In genomic region chr11:52342296-52342695, GRCm38 (mm10) we compare ENCODE assay signal across 16 mouse cellular contexts. TPM values are rescaled to one million over a fixed set of nuclear protein-coding genes. Genes with fewer than 3 reads are reported as not detected.
DNase-seq lines count a peak whose midpoint lies in the region; ATAC-seq lines count a peak whose summit lies in the region.
"Had no signal": no experiment of that assay in that cellular context is flagged by ENCODE, and none has a peak within 500 bp of the region (broad histone marks: within the 10 kb centered on the region; RNA-seq: fewer than 3 reads in every experiment).

No protein-coding gene starts in this region.

- peak; percentile 50 for DNase-seq in thymus, postnatal 4 days
- no peak for DNase-seq in thymus, postnatal 10 days (ENCODE audit: low spot score in 2 of 2)
- DNase-seq in CD8-positive naive resting alpha-beta T cell, adult 2 months (ENCODE audit: low read depth in 2 of 2, low spot score in 2 of 2) = peak; percentile 33 to 34
- peak; percentile 77 for DNase-seq in naive thymus-derived CD4-positive, alpha-beta T cell, adult 2 months (ENCODE audit: low read depth)
- no peak for DNase-seq in adrenal gland, postnatal 10 days
- DNase-seq in yolk sac, embryonic 10.5 days (ENCODE audit: low spot score) = no peak
- DNase-seq: adrenal gland, adult 2 months; adrenal gland, postnatal 36 days; cerebellum, adult 8-10 months; cerebellum, postnatal 14 days; embryo, embryonic 11 days; heart, adult 2 months; heart, postnatal 14 days had no signal

- ATAC-seq in activated CD4-positive, CD25-positive, alpha-beta regulatory T cell, adult 4 months = peak; percentile 9
- no peak for ATAC-seq in granulocyte monocyte progenitor cell, adult 5-6 weeks (replicated peaks; ENCODE audit: poor library complexity, severe bottlenecking)
- ATAC-seq: forebrain, embryonic 14.5 days had no signal

RNA-seq across cellular contexts. Expression of gene Vdac1, which starts 18.4 kb away (rescaled TPM):
- 10 to 100 TPM; 90.3 to 94.9 TPM for polyA plus RNA-seq in activated CD4-positive, CD25-positive, alpha-beta regulatory T cell, adult 4 months (2017; shearing (Covaris generic))
- 100 to 1,000 TPM; 330 to 403 TPM for total RNA-seq in adrenal gland, postnatal 10 days (2021)
- total RNA-seq in granulocyte monocyte progenitor cell, adult 5-6 weeks (2014; fragmentation: Nextera tagmentation) = 126 and 132 TPM in 2 replicates
- 205 and 244 TPM in 2 replicates for total RNA-seq in granulocyte monocyte progenitor cell, adult 5-6 weeks (2017)

RNA-seq across cellular contexts. Expression of gene 9530068E07Rik, which starts 53.9 kb away (rescaled TPM):
- 10 to 100 TPM; 38.9 to 49.8 TPM for polyA plus RNA-seq in activated CD4-positive, CD25-positive, alpha-beta regulatory T cell, adult 4 months (2017; shearing (Covaris generic))
- 100 to 1,000 TPM; 137 to 139 TPM for total RNA-seq in adrenal gland, postnatal 10 days (2021)
- 90.0 and 106 TPM in 2 replicates for total RNA-seq in granulocyte monocyte progenitor cell, adult 5-6 weeks (2014; fragmentation: Nextera tagmentation)
- total RNA-seq in granulocyte monocyte progenitor cell, adult 5-6 weeks (2017) = 82.7 and 86.4 TPM in 2 replicates

RNA-seq across cellular contexts. Expression of gene Tcf7, which starts 59.5 kb away (rescaled TPM):
- 100 to 1,000 TPM; 227 to 315 TPM for polyA plus RNA-seq in activated CD4-positive, CD25-positive, alpha-beta regulatory T cell, adult 4 months (2017; shearing (Covaris generic))
- 10 to 100 TPM; 41.7 to 42.2 TPM for total RNA-seq in adrenal gland, postnatal 10 days (2021)
- 1.4 TPM in 1 of 2 replicates, not detected in the other for total RNA-seq in granulocyte monocyte progenitor cell, adult 5-6 weeks (2014; fragmentation: Nextera tagmentation)
- 0.30 and 0.82 TPM in 2 replicates for total RNA-seq in granulocyte monocyte progenitor cell, adult 5-6 weeks (2017)

Comparison
In these comparisons a context has a peak if more than half of its experiments do, and no peak if none do; other contexts are left out.
1. DNase-seq: peak in thymus, postnatal 4 days (single experiment), CD8-positive naive resting alpha-beta T cell, adult 2 months (2 of 2) and naive thymus-derived CD4-positive, alpha-beta T cell, adult 2 months (single experiment); none in thymus, postnatal 10 days (0 of 2), adrenal gland, postnatal 10 days (single experiment) and yolk sac, embryonic 10.5 days (single experiment).
2. RNA of gene Tcf7, which starts 59.5 kb away (total RNA-seq): 41.7 to 42.2 TPM in adrenal gland, postnatal 10 days; 0.30 to 1.4 TPM in granulocyte monocyte progenitor cell, adult 5-6 weeks; every median in the first group is over 10 times any median in the second.